Mouse (Mus musculus) liver, adult 2 months (tissue): ENCODE data around the gene Taf1c.

Experiments used
- CTCF ChIP-seq: fragments of 200-500 bp; IDR thresholded peaks from 2 replicates; pipeline ENCODE4 v1.5.1; 2011; ENCODE audit warnings: low read depth, low read length, control low read depth
- POLR2A ChIP-seq: fragments of 200-500 bp; IDR thresholded peaks from 2 replicates; pipeline ENCODE4 v1.6.1; 2011; ENCODE audit warnings: low read length, control low read depth; ENCODE audit not compliant: insufficient read depth; ENCODE audit errors: extremely low read depth

GRCm38 (mm10) chr8:119632909-119633308 lies 27.9 kb upstream of the Taf1c start:
- TF ChIP-seq CTCF, result no peak
- no peak for TF ChIP-seq POLR2A
